Mouse (Mus musculus) olfactory bulb, adult 2 months (tissue): ENCODE results near the gene Rnpep.

ENCODE experiments used
- CTCF ChIP-seq: fragments of 200-500 bp; IDR thresholded peaks from 2 replicates; pipeline ENCODE4 v1.5.1; 2012; ENCODE audit warnings: low read depth, mild to moderate bottlenecking, low read length, moderate library complexity; ENCODE audit not compliant: insufficient read depth
- POLR2A ChIP-seq: fragments of 200-500 bp; IDR thresholded peaks from 2 replicates; pipeline ENCODE4 v1.6.1; 2012; ENCODE audit warnings: mild to moderate bottlenecking, low read depth, low read length, moderate library complexity; ENCODE audit not compliant: insufficient read depth

DNA sequence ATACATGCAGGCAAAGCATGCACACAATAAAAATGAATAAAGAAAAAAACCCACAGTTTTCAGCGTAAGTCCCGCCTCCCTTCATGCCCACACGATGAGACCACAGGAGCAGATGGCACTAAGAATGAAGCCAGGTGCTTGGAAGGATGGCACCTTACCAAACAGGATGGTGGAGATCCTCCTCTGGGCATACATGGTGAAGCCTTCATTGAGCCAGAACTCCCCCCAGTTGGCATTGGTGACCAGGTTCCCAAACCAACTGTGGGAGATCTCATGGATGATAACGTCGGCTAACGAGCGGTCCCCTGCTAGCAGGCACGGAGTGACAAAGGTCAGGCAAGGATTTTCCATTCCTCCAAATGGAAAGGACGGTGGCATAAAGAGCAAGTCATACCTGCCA is 12.5 kb downstream of the Rnpep start:
- TF ChIP-seq CTCF (no peak), POLR2A (no peak)
